Mouse (Mus musculus) embryonic facial prominence, embryonic 12.5 days (tissue): Measurements from ENCODE around the gene Hoxd10. TPM values are rescaled to one million over a fixed set of nuclear protein-coding genes. Genes with fewer than 3 reads are reported as not detected.

Experiments
- ATAC-seq: fragments of 200-750 bp; cut with Nextera tagmentation; 2 replicates; pipeline ENCODE4 v1.8.0; 2017; ENCODE audit not compliant: insufficient number of reproducible peaks, insufficient read depth, low FRiP score, low TSS enrichment
- H3K27ac ChIP-seq: fragments of 300-500 bp; sonication (generic); 2 replicates; pipeline ENCODE4 v1.5.1; 2016; ENCODE audit warnings: mild to moderate bottlenecking
- H3K27me3 ChIP-seq: fragments of 300-500 bp; sonication (generic); 2 replicates; pipeline ENCODE4 v1.6.1; 2016; ENCODE audit warnings: mild to moderate bottlenecking, moderate library complexity
- H3K36me3 ChIP-seq: fragments of 300-500 bp; sonication (generic); 2 replicates; pipeline ENCODE4 v1.6.1; 2016; ENCODE audit warnings: mild to moderate bottlenecking
- H3K4me1 ChIP-seq: fragments of 300-500 bp; sonication (generic); 2 replicates; pipeline ENCODE4 v1.6.1; 2016
- H3K4me2 ChIP-seq: fragments of 300-500 bp; sonication (generic); replicated peaks from 2 replicates; pipeline ENCODE4 v1.6.1; 2016; ENCODE audit warnings: mild to moderate bottlenecking, moderate library complexity
- H3K4me3 ChIP-seq: fragments of 300-500 bp; sonication (generic); 2 replicates; pipeline ENCODE4 v1.5.1; 2016; ENCODE audit warnings: mild to moderate bottlenecking
- H3K9ac ChIP-seq: fragments of 300-500 bp; sonication (generic); 2 replicates; pipeline ENCODE4 v1.6.1; 2016; ENCODE audit warnings: mild to moderate bottlenecking, moderate library complexity
- H3K9me3 ChIP-seq: fragments of 300-500 bp; sonication (generic); 2 replicates; pipeline ENCODE4 v1.6.1; 2016; ENCODE audit warnings: mild to moderate bottlenecking, moderate library complexity
- WGBS: fragments of 180-500 bp; shearing (Covaris S2); methylation state at CpG from one replicate; pipeline ENCODE4 v1.1.7; 2016; 5-methylcytosine and 5-hydroxymethylcytosine counted together
- polyA plus RNA-seq: library from polyadenylated mRNA; unstranded; fragments of >200 nt; fragmentation: Nextera tagmentation; extraction: Ambion mirVana; gene quantifications from 2 replicates; pipeline ENCODE4 v1.2.1, GENCODE M21; 2016

Gene Hoxd10
- polyA plus RNA-seq, 1 experiment from 2014 or later = not detected

DNA sequence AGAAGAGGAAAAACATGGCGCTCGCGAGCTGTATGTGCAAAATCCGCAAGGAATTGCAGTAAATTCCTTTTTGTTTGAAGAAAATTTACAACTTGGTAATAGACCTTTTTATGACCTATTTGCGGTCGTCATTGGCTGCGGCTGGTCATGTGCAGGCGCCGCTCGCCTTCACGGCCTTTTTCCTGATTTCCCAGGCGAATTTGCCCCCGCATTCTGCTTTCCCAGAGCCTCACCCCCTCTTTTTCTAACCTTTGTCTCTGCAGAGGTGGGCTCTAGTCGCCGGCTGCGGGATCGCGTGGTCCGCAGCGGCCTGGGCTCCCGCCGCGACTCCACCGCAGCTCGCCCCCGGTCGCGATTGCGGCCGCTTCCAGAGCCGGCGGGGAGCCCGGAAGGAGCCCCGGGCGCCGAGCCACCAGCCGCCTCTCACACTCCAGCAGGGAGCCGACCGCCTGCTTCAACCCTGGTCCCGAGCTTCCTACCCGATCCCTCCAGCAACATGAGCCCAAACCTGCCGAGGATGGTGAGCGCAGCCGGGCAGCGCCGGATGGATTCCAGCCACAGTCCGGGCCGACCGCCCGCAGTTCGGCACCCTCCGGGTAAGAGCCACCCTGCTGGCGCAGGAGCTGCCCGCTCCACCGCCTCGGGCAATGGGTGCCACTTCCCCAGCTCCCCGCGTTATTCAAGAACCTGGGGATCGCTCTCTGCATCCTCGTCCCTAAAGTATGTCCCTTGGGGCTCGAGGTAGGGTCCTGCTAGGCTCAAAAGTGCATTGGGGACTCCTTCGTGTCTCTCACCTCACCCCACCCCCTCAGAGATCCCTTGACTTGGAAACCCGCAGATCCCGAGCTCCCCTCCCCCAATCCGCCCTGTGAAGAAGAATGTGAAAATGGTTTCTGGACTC is 20.2 kb downstream of the Hoxd10 start, which contains the start of the genes Hoxd3 and Hoxd4:
Gene Hoxd3, plus strand, starts transcription at position 207 of the 901 bp plus-strand sequence.
Gene Hoxd4, plus strand, starts transcription at position 209 of the 901 bp plus-strand sequence.
- no peak within 1 kb of the TSS for H3K27ac ChIP-seq
- H3K4me3 ChIP-seq = peak within 1 kb of the TSS; percentile 30
- ATAC-seq = no peak
- peak within 1 kb of the TSS; percentile 44 for H3K4me2 ChIP-seq
- peak within 1 kb of the TSS; percentile 34; the same call in 1 of the 2 replicates for H3K9ac ChIP-seq
- H3K9me3 ChIP-seq = no peaks in the 10 kb centered on the region
- peaks cover 95% of the 10 kb centered on the region for H3K27me3 ChIP-seq
- WGBS = under 1% methylated on average over 65 of the region's 65 CpGs
- no peaks in the 10 kb centered on the region for H3K36me3 ChIP-seq
- no peaks in the 10 kb centered on the region for H3K4me1 ChIP-seq

DNA sequence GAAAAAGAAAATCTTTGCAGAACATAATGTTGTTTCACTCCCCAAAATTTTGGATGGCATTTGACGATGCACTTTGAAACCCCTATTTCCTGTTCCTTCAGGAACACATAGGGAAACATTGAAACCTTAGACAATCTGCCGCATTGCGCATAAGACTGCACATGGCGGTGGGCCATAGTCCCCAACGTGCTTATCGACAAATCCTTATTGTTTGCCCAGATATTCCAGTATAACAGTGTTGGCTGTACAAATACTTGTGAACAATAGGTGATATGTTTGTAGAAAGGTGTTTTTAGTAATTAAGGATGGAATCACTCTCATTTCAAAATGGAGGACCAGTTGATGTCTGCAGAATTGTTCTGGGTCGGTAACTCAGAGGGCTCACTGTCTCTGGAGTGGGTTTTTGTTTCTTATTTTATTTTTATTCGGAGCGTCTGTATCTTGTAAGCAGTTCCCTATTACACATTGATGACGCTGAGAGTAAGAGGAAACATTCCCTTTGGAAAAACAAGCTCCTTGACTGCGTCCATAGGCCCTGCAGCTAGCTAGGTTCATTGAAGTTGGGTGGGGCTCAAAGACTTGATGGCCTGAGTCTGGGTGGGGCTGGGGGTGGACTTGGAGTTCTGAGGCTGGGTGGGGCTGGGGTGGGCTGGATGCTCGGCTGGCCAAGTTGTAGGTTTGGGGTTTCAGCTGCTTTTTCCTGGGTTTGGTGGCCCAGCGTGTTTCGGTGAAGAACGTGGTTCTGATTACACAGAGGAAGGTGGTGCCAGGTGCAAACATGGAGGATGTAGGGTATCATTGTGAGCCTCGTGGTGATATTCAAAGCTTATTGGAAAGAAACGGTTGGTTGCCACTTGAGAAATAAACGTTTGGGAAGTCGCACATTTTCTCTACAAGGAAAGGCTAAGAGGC is 21.8 kb downstream of the Hoxd10 start:
- H3K4me1 ChIP-seq = no peaks in the 10 kb centered on the region
- no peak for ATAC-seq
- WGBS = 3% methylated on average over 19 of the region's 19 CpGs
- no peak overlapping the region for H3K4me2 ChIP-seq
- H3K9me3 ChIP-seq = no peaks in the 10 kb centered on the region
- no peaks in the 10 kb centered on the region for H3K36me3 ChIP-seq
- peaks cover 97% of the 10 kb centered on the region for H3K27me3 ChIP-seq
- no peak overlapping the region for H3K9ac ChIP-seq
- no peak overlapping the region for H3K27ac ChIP-seq
- no peak overlapping the region for H3K4me3 ChIP-seq

DNA sequence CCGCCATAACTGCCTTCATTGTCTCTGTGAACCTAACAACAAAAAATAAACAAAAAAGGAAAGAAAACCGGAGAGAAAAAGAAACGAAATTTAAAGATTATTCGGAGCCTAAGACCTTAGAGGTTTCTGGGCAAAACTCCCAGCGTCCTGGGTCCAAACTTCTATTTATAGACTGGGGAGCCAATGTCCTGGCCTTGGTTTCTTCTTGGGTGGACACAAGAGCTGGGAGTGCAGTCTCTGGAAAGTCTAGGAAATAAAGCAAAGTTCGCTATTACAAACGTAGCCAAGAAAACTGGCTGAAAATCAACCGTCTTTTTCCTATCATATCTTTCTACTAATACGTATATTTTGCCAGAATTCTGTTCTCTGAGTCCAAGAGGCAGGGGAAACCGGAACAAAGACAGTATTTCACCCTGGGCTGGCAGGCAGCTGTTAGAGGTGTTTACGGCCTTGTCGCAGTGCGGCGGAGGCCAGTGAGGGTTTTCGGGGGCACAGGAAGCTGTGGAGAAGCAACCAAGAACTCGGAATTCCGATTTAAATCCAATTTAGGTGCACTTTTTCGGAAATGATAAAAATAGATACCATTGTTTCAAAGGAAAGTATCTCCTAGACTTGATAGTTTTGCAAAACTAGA is 22.5 kb downstream of the Hoxd10 start:
- H3K36me3 ChIP-seq = no peaks in the 10 kb centered on the region
- no peak overlapping the region for H3K4me2 ChIP-seq
- 3% methylated on average over 18 of the region's 18 CpGs for WGBS
- no peak overlapping the region for H3K9ac ChIP-seq
- H3K4me3 ChIP-seq = no peak overlapping the region
- no peak overlapping the region for H3K27ac ChIP-seq
- peaks cover 97% of the 10 kb centered on the region for H3K27me3 ChIP-seq
- ATAC-seq = no peak
- H3K4me1 ChIP-seq = no peaks in the 10 kb centered on the region
- H3K9me3 ChIP-seq = no peaks in the 10 kb centered on the region

DNA sequence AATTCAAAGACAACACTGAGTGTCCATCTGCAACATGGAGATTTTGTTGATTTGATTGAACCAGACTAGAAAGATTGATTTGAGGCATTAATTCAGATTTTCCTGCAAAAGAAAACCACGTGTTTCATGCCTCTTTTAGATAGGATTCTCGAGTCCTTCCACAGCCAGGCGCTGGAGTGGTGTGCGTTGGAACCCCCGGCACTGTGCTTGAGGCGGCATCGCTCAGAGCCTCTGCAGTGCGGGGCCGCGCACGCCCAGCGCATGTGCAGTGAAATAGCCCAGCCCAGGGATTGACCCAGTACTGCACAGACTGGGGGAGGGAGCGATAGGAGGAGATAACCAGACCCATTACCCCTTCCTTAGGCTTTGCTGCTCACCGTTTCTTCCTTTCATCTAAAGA is 23.2 kb downstream of the Hoxd10 start:
- H3K4me3 ChIP-seq = no peak overlapping the region

DNA sequence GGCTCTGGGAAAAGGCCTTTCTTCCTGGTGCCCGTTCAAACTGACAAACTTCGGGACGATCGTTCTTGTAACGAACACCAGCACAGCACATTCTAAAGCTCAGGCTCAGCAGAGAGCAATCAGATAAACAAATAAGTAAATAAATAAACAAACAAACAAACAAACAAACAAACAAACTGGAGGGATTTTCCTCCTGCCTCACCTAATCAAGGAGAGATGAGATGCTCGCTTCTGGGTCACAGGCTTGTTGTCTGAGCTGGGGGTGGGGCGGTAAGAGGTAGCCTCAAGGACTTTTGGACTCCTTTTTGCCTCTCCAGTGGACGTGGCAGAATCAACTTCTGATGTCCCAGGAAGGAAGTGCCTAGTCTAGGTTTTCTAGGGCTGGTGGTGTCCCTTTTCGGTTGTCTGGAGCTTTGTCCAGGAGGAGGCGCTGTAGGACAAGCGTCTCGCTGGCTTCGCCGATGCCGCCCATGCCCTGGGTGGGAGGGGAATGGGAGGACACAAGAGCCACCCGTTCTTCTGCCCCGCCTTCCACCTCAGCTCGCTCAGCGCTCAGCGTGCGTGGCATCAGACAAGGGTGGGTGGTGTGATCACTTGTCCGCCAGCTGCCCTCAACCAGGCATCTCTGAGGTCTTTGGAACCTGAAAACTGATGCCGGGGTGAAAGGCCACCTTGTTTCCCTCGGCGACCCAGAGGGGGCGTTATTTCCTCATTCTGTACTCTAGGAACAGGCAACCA is 23.9 kb downstream of the Hoxd10 start:
- ATAC-seq = peak; percentile 54; the same call in 1 of the 2 replicates
- no peaks in the 10 kb centered on the region for H3K4me1 ChIP-seq
- H3K4me3 ChIP-seq = peak overlapping the region; percentile 21
- H3K9me3 ChIP-seq = no peaks in the 10 kb centered on the region
- H3K4me2 ChIP-seq = peak overlapping the region; percentile 47
- H3K27ac ChIP-seq = no peak overlapping the region
- no peak overlapping the region for H3K9ac ChIP-seq
- no peaks in the 10 kb centered on the region for H3K36me3 ChIP-seq
- peaks cover 96% of the 10 kb centered on the region for H3K27me3 ChIP-seq
- WGBS = 2% methylated on average over 26 of the region's 26 CpGs

More for the DNA sequence above, 23.2 kb downstream of the Hoxd10 start:
- Histone ChIP-seq H3K4me2 (no peak overlapping the region), H3K9ac (no peak overlapping the region), H3K4me1 (no peaks in the 10 kb centered on the region), H3K27me3 (peaks cover 97% of the 10 kb centered on the region), H3K27ac (no peak overlapping the region), H3K36me3 (no peaks in the 10 kb centered on the region), H3K9me3 (no peaks in the 10 kb centered on the region)
- ATAC-seq = no peak
- 3% methylated on average over 14 of the region's 14 CpGs for WGBS

DNA sequence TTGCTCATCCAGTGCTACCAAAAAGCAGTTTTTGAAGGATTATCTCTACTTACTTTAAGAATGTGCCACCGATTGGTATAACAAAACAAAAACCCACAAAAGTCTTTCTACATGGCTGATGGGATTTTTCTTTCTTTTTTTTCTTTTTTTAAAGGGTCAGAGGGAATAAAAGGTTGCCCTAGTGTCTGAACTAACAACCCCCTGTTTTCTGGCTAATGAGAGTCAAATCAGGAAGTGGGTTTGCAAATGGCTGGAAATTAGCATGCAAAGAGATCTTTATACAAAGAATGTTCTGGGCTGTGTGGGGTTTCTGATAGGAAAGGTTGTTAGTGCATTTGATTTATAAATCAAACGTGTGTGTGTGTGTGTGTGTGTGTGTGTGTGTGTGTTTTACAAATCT is 28.7 kb downstream of the Hoxd10 start:
- 8% methylated on average over 2 of the region's 2 CpGs for WGBS

DNA sequence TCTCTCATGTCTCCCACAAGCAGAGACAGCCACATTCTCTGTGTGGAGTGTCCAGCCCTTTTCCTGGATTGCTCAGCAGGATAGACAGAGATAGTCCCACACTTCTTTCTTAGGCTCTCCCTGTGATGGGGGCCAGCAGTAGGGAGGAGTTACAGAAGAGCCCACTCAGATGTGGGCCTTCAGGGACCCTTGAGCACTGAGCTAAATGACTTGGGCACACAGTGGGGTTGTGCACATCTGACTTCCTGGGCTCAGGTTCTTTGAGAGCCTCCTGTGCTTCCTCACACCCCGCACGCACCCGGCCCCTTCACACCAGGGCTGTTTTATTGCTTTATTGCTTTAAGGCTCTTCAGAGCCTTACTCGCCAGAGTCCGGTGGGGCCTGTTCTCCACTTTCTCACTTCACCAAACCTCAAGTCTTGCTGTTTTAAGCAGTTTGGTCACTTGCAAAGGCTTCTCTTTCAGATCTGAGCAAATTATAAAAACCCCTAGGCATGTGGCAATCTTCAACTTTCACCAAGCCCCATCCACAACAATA is 29.3 kb downstream of the Hoxd10 start:
- Histone ChIP-seq H3K4me2 (no peak overlapping the region), H3K9me3 (no peaks in the 10 kb centered on the region), H3K27ac (no peak overlapping the region), H3K9ac (no peak overlapping the region), H3K4me3 (no peak overlapping the region), H3K36me3 (no peaks in the 10 kb centered on the region), H3K27me3 (peaks cover 97% of the 10 kb centered on the region), H3K4me1 (no peaks in the 10 kb centered on the region)
- no peak for ATAC-seq
- WGBS = 3% methylated on average over 5 of the region's 5 CpGs

More for the DNA sequence above, 28.7 kb downstream of the Hoxd10 start:
- Histone ChIP-seq H3K9me3 (no peaks in the 10 kb centered on the region), H3K4me1 (no peaks in the 10 kb centered on the region), H3K27me3 (peaks cover 98% of the 10 kb centered on the region), H3K27ac (no peak overlapping the region), H3K9ac (no peak overlapping the region), H3K4me3 (no peak overlapping the region), H3K36me3 (no peaks in the 10 kb centered on the region), H3K4me2 (no peak overlapping the region)
- ATAC-seq = no peak

DNA sequence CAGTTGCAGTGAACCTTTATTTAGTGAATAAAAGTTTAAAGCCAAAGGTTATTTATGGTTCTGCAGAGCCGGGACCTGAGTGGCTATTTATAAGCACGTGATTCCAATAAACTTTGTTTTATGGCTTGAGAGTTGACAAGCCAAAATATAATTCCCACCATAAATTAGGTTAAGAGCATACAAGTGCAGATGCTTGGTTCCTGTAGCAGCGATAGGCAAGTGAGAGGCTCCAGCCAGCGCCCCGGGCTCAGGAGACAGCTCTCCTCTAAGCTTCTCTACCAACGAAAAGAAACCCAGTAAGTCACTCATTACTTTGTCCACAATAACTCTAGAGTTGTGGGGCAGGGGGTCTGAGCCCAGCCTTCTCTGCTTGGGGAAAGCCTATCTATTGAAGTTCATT is 30.2 kb downstream of the Hoxd10 start:
- Histone ChIP-seq H3K4me2 (no peak overlapping the region), H3K27ac (no peak overlapping the region), H3K27me3 (peaks cover 97% of the 10 kb centered on the region), H3K9ac (no peak overlapping the region), H3K4me1 (no peaks in the 10 kb centered on the region), H3K36me3 (no peaks in the 10 kb centered on the region), H3K4me3 (no peak overlapping the region), H3K9me3 (no peaks in the 10 kb centered on the region)
- 7% methylated on average over 6 of the region's 6 CpGs for WGBS
- ATAC-seq = no peak

DNA sequence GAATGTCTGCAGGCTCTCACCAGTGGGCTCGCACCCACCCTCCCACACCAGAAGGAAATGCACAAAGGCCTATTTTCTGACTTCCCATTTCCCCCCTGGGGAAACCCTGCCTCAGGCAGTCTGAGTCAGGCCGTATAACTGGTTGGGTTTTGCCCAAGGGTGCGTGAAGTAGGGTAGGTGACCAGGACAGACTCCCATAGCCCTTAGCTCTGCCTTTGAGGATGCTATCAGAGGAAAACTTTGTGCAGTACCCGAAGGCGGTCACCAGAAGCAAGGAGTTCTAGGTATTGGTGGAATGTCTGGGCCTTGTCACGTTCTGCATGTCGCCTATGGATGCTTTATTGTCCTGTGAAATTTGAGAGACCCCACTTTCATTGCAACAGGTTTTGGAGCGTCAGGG is 31.2 kb downstream of the Hoxd10 start:
- H3K36me3 ChIP-seq = no peaks in the 10 kb centered on the region
- H3K27me3 ChIP-seq = peaks cover 97% of the 10 kb centered on the region
- H3K4me3 ChIP-seq = no peak overlapping the region
- no peaks in the 10 kb centered on the region for H3K4me1 ChIP-seq
- H3K9ac ChIP-seq = no peak overlapping the region
- 2% methylated on average over 8 of the region's 8 CpGs for WGBS
- no peak overlapping the region for H3K27ac ChIP-seq
- ATAC-seq = no peak
- no peaks in the 10 kb centered on the region for H3K9me3 ChIP-seq
- H3K4me2 ChIP-seq = no peak overlapping the region

DNA sequence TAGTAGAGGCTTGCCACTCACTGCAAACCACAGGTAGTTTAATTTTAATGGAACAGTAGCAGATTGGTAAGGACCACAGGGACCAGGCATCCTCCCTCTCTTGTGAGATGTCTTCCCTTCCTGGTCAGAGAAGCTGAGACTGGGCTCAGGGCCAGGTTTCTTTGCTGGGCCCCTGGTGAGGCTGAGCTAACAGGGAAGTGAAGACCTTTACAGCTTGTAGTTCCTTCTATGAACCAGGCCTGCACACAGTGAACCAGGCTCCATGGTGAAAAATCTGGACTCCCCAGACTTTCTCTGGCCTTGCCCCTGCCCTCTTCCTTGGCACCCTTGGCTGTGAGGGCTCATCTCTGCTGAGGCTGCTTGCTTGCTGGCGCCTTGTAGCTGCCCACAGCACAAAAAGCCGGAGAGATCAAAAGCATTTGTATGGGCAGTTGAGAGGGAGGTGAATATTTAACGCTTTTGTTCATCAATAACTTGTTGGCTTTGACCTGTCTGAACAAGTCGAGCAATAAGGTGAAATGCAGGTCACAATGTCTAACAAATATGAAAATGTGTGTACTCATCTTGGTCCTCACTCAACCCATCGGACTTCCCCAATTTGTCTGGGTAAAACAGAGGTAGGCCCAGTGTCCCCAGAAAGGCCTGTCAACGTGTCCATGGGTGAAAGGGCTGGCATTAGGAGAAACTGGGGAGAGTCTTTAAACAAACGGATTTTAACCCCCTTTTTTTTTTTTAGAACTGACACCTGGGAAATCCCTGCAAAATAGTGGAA is 32.7 kb downstream of the Hoxd10 start:
- H3K9ac ChIP-seq = no peak overlapping the region
- H3K4me1 ChIP-seq = no peaks in the 10 kb centered on the region
- H3K9me3 ChIP-seq = no peaks in the 10 kb centered on the region
- H3K4me3 ChIP-seq = no peak overlapping the region
- H3K27ac ChIP-seq = no peak overlapping the region
- 6% methylated on average over 7 of the region's 7 CpGs for WGBS
- H3K4me2 ChIP-seq = no peak overlapping the region
- H3K27me3 ChIP-seq = peaks cover 95% of the 10 kb centered on the region
- H3K36me3 ChIP-seq = no peaks in the 10 kb centered on the region
- no peak for ATAC-seq
